Mouse (Mus musculus) adipocyte (in vitro differentiated cells): ENCODE data around the gene Hhat.

Experiments
- DNase-seq: peaks from one replicate; pipeline ENCODE4 v3.0.0-alpha.2; 2016; ENCODE audit warnings: low spot score

Hhat gene

DNA sequence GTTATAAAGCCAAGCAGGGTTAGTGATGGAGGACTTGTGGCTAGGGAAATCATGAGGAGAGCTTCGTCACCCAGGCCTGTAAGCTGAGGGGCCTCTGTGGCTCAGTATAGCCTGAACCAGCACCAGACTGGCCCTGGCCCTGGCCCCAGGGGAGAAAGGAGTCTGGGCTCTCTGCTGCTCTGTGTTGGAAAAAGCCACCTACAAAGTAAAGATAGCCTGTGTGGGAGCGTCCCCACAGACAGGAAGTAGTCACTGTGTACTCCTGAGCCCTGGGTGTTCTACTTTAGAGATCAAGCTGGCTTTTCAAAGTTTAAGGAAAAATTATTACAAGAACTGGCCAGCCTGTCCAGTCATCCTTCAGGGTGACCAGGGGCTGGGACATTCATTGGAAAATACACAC, 273.5 kb downstream of the Hhat start:
- no peak for DNase-seq

DNA sequence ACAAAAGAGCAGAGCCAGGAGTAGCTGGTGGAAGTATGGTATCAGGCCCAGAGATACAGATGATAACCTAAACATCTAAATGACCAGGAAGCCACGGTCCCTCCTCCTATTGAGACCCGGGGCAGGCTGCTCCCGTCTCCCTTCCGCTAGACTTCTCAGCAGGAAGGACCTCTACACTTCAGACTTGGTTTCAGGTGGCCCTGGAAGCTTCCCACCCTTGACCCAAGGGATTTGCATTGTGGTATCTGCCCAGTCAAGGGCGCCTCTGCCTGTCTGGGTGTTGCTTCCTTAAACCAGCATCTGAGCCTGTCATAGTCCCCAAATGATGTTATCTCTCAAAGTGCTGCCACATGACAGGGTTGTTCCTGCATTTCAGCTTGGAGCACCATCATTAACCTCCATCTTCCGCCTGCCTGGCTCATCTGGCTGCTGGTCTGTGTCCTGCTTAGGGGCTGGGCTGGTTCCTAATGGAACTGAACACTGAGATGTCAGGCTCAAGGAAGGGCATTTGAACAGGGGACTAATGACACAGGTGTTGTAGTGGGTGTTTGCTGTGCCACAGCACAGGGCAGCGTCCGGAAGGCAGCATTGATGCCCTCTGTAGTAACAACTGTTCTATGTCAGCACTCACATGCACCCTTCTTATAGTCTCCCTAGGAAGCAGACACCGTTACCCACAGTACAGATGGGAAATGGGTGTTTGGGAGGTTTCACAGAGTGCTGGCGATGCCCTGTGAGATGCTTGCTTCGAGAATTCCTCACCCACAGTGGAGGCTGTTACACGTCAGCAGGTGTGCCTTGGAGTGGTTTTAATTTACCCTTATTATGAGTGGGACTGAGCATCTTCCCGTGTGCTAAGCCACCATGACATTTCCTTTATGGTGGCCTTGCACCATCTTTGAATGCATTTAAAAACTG, 280.9 kb downstream of the Hhat start:
- no peak for DNase-seq

DNA sequence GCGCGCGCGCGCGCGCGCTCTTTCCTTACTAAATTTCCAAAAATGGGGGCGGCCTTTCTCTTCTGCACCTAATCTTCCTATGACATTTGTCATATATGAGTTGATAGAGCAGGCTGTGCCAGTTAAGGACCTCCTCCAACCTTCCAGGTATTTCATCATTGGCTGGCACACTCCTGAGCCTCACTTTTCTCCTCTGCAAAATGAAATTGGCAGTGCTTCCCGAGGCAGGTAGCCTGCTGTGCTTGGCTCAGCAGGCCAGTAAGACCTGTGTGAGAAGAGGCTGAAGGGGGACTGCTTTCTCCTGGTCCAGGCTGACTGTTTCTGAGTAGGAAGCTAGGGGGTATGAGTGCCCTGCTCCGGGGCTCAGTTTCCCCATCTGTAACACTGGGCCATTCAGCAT, 283.5 kb downstream of the Hhat start:
- no peak for DNase-seq

DNA sequence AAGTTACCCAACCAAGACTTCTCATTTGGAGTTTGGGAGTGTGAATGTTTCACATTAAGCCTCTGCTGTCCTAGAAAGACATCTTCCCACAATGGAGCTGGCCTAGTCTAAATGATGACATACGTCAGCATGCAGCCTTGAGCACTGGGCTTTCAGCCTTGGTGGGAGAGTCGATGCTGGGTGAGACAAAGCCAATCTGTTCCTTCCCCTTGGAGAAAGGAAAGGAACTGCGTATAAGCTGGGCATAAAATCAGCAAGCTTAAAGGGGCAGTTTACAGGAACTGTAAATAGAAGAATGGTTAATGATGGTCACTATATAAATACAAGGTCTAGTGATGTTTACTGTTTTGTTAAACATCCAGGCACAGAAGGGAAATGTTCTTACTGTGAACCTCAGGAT, 286.0 kb downstream of the Hhat start:
- no peak for DNase-seq

DNA sequence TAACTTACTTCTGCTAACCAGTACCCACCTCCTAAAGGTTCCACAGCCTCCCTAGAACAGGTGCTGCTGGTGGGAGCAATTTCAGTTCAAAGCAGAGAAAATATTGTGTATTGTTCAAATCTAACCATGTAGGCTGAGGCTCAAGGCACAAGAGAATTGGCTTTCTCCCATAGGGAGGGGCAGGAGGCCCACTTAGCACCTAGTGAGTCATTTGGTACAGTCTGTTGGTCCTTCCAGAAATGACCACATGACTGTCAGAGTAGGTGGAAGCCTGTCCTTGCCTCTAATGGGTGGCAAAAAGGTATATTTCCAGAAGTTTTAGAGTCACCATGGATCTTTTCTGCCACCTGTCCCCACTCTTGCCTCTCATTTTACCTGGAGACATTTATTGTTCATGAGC, 289.6 kb downstream of the Hhat start:
- no peak for DNase-seq

DNA sequence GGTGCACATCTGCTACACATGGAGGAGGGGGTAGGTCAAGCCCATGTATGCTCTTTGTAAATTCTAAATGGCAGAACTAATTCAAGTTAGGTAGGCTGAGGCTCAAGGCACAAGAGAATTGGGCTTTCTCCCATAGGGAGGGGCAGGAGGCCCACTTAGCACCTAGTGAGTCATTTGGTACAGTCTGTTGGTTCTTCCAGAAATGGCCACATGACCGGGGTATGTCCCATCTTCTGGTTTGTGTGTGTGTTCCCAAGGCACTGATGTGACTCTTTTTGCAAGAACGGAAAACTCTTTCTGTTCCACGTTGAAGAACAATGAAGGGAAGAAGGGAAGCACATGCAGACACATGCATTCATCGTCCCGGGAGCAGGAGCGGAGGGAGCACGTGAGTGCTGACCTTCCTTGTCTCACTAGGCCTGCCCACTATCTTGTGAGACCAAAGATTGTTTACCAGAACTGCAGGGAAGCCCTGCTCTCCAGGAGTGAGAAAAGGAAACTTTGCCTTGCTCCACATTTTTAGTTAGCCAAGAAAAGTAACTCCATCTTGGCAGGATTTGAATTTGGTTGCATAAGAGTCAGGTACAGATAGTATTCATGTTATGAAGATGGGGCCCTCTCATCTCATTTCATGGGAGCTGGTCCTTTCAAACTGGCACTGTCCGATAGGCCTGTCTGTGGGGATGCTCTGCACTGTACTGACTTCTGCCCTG, 290.8 kb downstream of the Hhat start:
- DNase-seq = no peak

DNA sequence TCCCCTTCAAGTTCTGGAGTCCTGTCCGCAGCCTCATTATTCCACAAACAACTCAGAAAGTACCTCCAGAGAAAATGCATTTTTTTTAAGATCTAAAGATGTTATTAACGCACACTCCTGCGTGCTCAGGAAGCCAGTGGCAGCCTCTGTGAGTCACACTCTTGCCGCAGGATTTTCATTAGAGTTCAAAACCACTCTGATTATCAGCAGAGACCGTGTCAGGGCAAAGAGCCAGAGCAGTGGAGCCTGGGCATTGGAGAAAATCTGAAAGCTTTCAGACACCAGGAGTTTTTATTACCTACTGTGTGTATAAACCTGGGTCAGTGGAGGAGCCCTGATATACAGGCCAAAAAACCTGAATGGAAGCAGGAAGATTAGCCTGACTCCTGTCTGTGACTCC, 292.8 kb downstream of the Hhat start:
- no peak for DNase-seq

DNA sequence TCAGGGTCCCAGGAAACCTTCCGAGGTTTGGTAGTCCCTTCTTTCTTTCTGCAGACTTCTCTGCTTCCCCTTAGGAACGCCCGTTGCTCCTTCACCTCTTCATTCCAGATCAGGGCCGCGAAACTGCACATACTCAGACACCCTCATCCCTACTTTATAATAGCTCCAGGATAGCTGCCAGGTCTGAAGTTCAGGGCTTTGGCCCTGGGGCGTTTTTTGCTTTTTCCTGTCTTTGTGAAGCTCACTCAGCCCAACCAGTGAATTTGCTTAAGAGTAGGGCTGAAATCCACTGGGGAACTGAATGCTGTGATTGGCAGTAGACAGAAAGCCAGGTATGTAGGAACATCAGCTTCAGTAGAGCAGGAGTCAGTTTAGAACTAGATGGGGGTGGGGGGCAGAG, 293.5 kb downstream of the Hhat start:
- peak; percentile 24 for DNase-seq

DNA sequence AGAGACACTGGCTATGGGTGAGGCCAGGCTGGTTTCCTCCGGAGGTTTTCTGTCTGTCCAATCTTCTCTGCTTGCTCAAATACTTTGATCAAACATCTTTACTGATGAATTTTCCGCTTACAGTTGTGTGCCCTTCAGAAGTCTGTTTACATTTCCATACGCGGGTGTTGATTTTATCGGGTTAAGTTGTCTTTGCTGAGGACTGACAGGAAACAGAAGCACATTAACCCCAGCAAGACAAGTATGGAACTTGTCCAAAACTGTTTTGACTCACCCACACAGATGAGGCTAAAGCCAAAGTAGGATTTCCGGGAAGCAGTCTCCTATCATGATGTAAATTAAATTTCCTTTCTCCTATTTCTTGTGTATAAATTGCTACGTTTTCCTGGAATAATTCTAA, 294.3 kb downstream of the Hhat start:
- no peak for DNase-seq

DNA sequence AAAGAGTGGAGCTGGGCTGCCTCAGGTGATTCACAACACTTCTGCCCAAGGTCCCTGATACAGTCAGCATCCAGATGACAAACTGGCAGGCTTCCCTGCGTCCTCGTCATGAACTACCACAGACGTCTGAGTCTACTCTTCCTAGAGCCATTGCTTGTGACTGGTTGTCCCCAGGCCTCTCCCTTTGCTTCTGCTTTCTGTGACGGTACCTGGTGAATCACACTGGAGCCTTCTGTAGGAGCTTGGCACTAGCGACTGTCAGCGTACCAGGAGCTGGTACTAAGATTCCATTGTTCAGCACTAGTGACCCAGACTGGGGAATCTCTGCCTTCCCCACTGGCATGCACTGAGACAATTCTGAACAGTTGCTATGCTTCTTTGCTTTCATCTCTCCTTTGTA, 297.9 kb downstream of the Hhat start:
- DNase-seq = no peak

DNA sequence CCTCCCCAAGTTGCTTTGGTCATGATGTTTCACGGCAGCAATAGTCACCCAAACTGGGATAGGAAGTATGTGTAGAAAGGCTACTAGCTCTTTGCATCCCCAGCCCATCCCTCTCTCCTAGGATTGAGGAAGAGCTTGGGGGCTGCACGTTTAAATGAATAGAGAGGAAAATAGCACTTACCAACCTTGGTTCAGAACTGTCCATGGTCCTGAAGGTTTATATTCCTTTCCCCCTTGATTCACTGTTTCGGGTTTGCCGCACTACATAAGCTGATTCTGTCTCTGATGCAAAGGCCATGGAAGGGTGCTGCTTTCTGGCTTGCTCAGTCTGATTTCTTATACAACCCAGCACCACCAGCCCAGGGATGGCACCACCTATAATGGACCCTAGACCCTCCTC, 298.7 kb downstream of the Hhat start:
- peak; percentile 28 for DNase-seq

DNA sequence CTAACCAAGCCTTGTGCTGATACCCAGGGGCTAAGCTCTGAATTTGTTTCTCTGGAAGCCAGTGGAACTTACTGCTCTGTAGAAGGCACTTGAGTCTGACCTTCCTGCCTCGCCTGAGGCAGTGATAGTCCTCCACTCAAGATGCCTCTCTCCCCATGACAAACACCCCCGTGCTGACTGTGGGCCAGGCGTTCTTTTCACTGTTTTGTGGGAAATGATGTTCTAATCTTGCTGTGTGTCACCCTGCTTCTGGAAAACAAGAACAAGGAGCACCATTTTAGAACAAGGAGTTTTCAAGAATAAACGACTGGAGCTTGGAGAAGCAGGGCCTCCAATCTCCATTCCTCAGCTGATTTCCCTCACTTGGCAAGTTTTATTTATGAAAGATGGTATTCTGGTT, 307.3 kb downstream of the Hhat start:
- no peak for DNase-seq

DNA sequence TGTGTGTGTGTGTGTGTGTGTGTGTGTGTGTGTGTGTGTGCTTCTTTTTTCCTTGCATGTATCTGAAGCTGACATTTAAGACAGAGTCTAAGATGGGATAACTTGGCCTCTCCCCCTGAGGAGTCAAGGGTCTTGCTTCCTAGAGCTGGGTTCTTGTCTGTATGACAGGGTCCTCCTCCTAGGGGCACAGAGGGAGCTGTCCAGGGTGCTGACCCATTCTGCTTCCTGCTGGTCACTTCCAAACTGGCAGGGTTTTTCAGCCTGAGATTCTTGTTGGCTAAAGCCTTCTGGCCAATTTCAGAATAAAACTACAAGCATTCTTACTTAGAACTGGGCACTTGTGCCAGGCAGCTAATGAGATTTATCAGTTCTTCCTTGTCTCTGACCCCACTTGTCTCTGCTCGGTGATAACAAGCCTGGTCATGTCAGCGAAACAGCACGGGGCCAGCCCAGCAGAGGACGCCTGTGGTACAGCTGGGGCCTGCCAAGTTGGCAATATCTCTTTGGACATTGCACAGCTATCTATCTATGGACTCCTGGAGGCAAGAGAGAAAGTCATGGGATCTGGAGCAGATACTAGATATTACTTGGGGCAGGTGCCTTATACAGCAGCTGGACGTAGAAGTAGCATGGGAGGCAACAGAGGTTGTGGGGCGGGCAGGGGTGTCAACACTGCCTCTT, 313.4 kb downstream of the Hhat start:
- DNase-seq = peak; percentile 49

DNA sequence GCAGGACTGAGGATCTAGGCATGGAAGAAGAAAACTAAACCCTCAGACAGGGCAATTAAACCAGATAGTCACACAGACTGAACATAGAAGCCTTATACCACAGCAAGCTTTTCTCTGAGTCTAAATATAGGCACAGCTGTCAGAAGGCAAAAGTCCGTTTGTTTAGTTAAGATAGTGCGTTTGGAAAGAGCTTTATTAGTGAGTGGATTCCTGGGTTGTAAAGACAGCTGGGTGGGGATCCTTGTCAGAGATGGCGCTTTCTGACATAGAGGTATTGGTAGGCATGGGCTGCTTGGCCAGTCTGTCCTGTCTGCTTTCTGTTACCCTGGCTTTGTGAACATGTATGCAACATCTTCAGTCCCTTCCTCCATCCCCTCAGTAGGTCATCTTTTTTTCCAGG, 314.0 kb downstream of the Hhat start:
- no peak for DNase-seq

DNA sequence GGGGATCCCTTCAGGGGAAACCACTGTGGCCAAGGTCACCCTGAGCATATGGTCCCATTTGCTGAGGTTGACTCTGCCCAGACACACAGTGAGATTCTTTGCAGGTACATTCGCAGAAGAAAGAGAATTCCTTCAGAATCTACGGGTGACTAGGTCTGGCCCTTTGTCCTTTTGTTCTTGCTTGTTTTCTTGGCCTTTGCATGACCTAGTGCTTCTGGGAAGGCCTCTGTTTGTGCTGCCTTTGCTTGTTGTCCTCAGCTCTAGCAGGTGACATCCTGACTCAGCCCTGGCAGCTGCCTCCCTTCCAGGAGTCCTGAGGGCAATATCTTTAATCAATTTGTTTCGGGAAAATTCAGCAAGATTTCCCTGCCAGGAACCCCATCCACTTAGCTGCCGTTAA, 316.0 kb downstream of the Hhat start:
- DNase-seq = peak; percentile 35

DNA sequence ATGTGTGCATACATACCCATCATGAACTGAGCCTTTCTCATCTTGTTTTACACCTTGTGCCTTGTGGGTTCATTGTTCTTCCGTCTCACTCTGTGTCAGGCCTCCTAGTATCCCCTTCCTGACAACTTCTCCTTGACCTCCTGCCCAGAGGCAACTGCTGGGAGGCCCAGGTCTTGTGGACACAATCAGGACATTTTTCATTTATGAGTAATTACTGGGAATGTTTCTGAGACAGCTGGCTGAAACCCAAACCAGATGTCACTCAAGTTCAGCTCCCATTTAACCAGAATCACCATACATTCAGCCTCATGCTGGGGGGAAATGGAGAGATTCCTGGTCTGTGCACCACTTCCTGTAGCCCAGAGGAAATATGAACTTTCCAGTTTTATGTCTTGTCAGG, 316.5 kb downstream of the Hhat start:
- DNase-seq = peak; percentile 41

DNA sequence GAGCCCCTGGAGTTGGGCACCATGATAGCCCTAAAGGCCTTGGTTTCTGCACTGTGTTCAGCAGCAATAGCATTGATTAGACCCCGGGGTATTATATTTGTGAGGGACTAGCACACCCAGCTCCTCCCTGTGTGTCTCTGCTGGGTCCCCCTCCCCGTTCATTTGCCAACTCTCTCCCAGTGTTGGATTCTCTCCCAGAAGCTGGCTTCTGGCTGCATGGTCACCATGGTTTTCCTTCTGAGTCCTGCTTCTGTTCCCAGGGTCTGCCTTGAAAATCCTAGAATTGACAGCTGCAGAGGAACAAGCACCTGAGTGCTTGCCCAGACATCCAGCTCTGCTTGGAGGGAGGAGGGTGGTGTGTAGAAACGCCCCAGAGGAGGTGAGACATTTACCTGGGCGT, 319.3 kb downstream of the Hhat start:
- DNase-seq = no peak

DNA sequence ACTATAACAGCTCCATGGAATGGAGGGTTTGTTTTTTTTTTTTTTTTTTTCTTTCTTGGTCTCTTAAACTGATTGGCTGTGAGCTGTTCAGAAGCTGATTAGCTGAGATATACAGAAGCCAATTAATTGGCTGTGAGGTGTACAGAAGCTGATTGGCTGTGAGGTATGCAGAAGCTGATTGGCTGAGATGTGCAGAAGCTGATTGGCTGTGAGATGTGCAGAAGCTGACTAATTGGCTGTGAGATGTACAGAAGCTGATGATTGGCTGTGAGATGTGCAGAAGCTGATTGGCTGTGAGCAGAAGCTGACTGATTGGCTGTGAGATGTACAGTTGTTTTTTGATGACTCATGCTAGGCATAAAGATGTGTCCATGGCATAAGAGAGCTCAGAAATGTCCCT, 320.6 kb downstream of the Hhat start:
- no peak for DNase-seq

DNA sequence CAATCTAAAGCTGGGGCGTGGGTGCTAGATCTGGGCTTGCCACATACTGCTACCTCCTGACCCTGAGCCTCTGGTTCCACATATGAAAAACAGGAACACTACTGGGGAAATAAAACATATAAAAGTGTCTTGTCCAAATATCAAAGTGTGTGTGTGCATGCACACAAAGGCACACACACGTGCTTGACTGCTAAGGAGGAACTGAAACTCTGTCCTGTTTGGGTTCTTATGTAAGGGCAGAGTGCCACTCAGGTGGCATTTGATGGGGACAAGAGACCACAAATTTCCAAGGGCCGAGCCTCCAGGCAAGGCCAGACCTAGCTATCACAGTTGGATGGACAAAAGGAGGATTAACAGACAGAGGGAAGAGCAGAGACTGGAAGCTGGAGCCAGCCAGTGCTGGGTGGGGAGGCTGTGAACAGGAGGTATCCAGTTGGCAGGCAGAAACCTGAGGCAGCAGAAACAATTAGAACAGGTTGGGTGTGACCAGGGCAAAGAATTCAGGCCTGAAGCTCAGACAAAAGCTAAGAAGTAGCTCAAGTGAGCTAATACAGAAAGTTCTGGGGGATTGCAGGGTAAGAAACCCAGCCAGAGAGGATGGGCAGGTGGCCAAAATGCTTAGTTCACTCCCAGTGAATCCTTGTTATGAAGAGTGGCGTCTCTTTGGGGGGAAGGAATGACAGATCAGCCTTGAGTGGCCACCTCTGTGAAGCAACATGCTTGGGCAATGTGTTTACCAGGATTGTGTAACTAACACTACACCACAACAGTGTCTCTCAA, 321.3 kb downstream of the Hhat start:
- peak; percentile 35 for DNase-seq

DNA sequence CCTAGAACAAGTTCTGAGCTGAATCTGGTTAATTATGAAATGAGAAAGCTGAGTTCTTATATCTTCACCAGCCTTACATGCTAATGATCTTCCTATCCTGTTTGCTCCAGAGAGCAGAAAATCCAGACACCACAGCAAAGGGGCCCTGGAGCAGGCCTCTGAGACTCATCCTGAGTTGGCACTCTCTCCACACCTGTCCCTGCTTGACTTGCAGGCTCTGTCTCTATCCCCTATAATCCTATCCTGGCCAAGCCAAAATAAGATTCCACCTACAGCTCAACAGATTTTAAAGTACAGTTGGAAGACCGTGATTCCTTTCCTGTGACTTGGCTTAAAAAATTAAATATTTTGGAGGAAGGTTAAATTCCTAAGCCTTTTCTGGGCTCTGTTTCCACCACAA, 322.5 kb downstream of the Hhat start:
- DNase-seq = no peak

DNA sequence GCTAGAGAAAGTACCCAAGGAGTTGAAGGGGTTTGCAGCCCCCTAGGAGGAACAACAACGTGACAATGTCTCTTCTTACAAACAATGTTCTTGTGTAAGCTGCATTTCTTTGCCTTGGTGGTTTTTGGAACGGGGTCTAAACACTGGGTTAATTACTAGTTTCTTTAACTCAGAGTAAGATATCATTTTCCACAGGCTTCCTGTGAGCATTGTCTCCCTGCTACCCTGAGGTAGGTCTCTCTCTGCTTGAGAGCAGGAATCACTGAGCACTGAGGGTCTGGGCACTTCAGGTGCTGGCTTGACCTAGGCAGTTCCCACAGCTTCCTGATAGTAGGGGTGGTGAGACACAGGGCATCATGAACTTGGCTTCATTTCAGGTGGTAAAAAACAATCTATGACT, 323.4 kb downstream of the Hhat start:
- DNase-seq = no peak
